Mouse (Mus musculus) lung, adult 2 months (tissue): Measurements from ENCODE around the gene Pde4d.

Experiments used
- CTCF ChIP-seq: fragments of 200-500 bp; IDR thresholded peaks from 2 replicates; pipeline ENCODE4 v1.5.1; 2011; ENCODE audit warnings: mild to moderate bottlenecking, low read length, control low read depth; ENCODE audit not compliant: insufficient read depth
- POLR2A ChIP-seq: fragments of 200-500 bp; IDR thresholded peaks from 2 replicates; pipeline ENCODE4 v1.6.1; 2011; ENCODE audit warnings: low read depth, mild to moderate bottlenecking, control low read depth, low read length, borderline replicate concordance; ENCODE audit errors: extremely low read depth

DNA sequence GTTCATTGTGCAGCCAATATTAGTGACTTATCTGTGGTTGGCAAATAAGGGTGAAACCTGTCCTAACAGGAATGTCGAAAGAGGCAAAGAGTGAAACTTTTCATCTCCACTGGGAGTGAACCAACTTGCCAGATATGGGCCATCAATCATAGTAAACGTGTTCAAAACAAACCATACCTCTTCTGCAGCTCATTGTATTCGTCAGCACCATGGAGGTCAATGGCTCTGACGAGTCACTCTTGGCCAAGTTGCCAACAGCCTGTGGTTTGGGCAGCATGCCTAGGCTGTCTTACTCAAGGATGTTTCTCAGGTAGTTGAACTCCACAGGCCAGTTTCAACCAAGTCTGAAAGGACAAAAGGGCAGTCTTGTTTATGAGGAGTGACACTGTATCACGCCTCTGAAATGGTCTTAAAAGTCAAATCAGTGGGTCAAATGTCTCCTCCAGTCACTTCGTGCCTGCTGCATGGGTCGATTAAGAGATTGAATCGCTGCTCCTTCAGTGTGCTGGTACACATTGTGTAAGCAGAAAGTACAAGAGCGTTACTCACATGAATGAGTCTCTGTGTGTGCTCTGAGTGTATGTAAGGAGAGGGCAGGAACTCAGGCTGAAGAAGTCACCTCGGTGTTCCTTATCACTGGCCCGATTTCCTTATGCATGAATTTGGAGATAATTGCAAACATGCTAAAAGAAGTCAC lies 1431.6 kb downstream of the Pde4d start:
- TF ChIP-seq CTCF (no peak), POLR2A (no peak)
